Mouse (Mus musculus) layer of hippocampus, adult 9-10 months (tissue): ENCODE measurements around the gene R3hdm2.

Experiments used
- DNase-seq: peaks from one replicate; pipeline ENCODE4 v3.0.0; 2022; ENCODE audit warnings: low spot score

R3hdm2 gene

DNA sequence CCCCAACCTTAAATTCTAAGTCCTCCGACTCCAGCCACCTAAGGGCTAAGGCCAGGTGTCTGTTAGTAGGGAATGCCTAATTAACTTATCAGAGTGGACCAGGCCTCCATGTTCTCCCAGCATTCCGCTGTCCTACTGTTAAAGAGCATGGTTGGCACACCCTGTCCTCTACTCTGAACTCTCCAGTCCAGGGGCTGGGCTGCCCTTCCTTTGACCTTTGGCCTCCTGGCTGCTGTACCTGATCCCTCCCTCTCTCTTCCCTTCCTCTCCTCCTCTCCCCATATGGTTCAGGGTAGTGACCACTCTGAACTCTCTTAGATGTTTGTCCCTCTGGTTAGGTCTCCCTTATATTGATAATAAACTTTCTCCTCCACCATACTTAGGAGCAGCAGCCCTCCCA lies 45.7 kb downstream of the R3hdm2 start:
- no peak for DNase-seq

GRCm38 (mm10) chr10:127426670-127427069 lies 46.5 kb downstream of the R3hdm2 start:
- no peak for DNase-seq

DNA sequence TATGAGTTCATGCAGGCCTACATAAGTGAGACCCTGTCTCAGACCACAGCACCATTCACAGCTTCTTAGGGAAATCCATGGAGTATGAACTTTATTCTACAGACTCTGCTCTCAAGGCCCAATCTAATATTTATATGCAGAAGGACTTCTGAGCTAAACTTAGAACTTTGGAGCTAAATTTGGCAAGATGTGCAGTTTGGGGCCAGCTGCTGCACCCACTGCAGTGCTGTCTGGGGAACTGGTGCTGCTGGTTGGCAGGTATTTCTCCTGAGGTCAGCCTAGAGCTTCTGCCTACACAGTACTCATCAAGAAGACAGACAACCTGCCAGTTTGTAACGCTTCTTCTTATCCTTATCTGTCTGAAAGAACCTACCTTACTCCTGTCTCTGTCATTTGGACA lies 47.0 kb downstream of the R3hdm2 start:
- no peak for DNase-seq

DNA sequence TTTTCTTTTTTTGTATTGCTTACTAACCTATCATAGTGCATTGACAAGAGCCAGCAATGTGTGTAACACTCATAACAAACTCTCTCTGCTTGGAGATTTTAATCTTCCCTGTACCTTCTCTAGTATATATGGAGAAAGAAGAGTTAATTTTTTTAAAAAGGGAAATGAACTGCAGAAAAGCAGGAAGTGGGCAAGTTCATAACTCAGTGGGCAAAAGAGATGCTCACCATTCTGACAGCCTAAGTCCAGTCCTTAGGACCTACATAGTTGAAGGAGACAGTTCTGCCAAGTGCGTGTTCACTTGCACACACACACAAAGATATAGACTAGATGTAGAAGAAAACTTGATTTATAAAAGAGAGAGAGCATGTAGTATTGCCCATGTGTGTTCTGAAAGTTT lies 47.9 kb downstream of the R3hdm2 start:
- no peak for DNase-seq

DNA sequence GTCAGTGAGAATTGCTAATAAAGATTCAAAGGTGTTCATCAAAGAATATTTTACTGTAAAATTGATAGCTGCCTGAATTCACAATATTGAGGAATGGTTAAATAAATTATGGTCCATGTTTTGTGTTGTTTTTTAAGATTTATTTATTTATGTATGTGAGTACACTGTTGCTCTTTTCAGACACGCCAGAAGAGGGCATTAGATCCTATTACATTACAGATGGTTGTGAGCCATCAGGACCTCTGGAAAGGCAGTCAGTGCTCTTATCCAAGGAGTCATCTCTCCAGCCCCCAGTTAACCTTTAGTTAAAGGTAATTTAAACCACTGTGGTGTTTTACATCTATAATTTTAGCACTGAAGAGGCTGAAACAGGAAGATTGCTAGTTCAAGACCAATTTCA lies 49.4 kb downstream of the R3hdm2 start:
- DNase-seq, result no peak

DNA sequence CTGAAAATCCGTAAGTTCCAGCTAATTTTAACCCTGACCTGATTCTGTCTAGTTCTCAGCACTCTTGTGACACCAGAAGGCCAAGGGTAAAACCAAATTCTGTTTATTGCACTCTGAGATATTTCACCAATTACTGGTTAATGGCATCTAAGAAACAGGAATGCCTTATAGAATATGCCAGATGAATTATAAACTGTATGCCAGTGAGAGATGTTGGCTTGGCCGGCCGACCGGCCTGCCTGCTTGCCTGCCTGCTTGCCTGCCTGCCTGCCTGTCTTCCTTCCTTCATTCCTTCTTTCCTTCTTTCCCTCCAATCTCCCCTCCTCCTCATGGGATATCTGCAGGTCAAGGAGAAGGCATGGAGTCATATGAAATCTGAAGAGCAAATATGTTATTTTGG lies 52.3 kb downstream of the R3hdm2 start:
- no peak for DNase-seq

DNA sequence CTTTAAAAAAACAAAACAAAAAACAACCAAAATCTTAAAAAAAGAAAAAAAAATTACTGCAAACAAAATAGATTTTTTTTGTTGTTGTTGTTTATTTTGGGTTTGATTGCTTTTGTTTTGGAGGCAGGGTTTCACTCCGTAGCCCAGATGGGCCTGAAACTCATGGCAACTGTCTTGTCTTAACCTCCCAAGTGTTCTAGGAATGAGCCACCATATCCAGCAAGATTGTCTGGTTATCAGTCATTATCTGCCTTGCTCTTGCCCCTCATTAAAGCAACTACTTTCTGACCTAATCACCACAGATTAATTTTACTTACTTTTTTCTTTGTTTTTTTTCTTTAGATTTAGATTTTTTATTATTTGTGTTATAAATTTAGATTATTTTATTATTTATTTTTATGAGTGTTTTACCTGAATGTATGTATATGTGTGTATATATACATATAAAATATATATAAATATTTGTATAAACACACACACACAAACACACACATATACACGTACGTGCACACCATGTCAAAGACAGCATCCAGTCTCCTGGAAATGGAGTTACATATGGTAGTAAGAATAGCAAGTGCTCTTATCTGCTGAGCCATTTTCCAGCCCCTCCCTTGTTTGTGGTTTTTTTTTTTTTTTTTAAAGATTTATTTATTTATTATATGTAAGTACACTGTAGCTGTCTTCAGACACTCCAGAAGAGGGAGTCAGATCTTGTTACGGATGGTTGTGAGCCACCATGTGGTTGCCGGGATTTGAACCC lies 57.4 kb downstream of the R3hdm2 start:
- no peak for DNase-seq

- DNase-seq, result no peak
These were observed 73.6 kb downstream of the R3hdm2 start for GRCm38 (mm10) chr10:127453701-127454100.

DNA sequence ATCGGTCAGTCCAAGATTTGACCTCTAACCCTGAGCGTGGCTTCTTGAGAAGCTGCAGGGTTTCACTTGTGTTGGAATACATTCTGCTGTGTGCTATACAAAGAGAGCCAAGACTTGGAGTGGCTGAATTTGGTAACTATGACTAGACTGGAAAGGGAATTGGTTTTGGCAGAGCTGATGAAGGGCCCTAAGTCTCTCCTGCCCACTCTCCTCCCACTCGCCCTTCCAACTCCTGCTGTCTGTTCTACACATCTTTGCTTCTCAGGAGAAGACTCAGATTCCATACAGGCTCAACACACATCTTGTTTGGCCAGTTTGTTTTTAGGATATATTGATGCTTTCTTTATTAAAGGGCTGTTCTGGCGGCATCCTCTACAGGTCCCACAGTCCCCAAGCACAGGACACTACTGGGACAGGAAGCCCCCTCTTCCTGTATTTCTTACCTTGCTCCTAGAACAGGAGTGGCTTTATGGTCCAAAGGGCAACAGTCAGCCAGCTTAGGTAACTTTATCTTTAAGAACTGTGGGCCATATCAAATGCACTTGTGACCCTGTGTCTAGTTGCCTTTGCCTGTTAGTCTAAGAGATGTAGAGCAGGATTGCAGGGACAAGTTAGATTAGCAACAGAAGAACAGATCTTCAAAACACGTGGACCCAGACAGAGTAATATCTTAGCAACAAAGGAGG lies 82.4 kb downstream of the R3hdm2 start:
- DNase-seq, result no peak

- DNase-seq, result no peak
These were observed 91.3 kb downstream of the R3hdm2 start for GRCm38 (mm10) chr10:127471281-127471988.

GRCm38 (mm10) chr10:127472722-127473121 lies 92.6 kb downstream of the R3hdm2 start:
- DNase-seq, result no peak

DNA sequence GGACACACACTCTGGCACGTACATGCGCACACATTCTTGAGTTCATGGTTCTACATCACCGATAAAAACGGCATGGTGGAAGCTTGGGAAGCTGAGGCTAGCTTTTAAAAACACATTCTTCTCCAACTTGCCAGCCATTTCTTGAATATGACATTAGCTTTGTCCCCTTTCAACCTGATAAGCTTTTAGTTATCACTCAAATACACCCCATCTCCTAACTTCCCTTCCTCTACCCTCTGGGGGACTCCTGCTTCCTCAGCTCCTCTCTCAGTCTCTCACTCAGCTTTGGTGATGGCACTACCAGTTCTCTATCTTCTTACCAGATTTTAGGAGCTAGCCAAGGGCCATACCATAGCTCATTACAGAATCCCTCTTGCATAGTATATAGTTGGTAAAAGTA lies 95.0 kb downstream of the R3hdm2 start:
- no peak for DNase-seq

DNA sequence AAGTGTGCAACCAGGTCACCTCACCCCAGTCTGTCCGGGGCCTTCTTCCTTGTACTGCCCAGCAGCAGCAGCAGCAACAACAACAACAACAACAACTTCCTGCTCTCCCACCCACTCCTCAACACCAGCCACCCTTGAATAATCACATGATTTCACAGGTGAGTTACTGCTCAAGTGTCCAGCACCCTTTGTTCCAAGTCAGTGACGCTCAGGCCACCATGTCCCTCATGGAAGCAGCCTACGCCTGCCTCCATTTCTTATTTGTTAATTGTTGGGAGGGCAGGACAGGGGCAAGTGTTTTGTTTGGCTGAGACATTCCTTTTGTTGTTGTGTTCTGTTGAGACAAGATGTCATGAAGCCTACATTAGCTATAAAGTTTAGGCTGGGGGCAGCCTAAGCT lies 96.4 kb downstream of the R3hdm2 start:
- DNase-seq, result no peak

- no peak for DNase-seq
These were observed 97.2 kb downstream of the R3hdm2 start for GRCm38 (mm10) chr10:127477301-127477700.

GRCm38 (mm10) chr10:127479131-127479530 lies 99.0 kb downstream of the R3hdm2 start:
- DNase-seq, result peak; percentile 32

DNA sequence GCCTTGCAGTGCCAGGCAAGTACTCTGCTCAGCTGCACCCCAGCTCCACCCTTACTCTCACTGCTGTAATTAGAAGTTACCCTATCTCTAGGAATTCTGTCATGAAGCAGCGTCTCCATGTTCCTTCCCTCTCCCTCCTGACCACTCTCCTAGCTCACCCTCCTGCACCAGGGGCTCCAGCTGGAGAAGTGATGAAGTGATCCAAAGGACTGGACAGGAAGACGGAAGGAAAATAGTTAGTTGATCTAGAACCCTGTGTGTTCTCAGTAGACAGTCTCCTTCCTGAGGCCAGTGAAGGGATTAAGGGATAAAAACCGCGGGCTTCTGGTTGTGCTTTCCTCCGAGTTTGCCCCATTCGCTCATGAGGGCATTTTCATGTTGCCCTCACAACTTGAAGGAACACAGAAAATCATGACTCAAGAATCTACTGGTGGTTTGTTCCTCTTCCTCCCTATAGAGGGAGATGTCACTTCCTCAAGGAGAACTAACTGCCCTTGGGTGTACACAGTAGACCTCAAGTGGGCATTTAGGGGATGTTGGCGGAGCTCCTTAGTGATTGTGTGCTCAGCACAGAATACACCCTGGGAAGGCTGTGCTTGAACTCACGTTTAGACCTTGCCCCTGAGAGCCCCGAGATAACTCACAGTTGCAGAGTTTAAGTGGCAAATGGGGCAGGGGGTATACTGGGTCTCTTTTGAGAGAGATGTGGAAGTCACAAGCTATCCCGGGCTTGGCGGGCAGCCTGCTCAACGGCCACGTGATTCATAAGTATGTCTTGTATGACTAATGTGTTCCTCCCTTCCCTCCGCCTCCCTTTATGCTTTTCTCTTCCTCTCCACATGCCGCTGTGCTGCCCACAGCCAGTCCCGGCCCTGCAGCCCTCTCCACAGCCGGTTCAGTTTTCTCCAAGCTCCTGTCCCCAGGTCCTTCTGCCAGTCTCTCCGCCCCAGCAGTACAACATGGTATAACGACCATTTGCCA lies 101.0 kb downstream of the R3hdm2 start:
- peak; percentile 25 for DNase-seq

- DNase-seq, result no peak
These were observed 105.1 kb downstream of the R3hdm2 start for GRCm38 (mm10) chr10:127485235-127485634.

DNA sequence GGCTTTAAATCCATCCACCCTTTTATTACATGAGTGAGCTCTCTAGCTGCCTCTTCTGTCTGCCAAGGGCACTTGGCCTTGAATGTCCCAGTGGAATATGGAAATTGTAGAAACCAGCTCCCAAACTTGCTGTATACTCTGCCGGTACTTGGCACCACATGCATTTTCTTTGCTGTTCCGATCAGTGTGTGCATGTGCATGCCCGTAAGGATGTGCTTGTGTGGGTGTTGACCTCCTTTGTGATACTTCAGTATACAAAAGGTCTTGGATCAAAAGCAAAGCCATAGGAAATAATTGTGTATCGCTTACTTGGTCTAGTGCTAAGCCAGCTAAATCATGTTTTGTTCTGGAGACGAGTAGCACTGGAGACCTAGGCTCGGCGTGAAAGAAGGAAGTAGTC lies 108.7 kb downstream of the R3hdm2 start:
- DNase-seq, result no peak

DNA sequence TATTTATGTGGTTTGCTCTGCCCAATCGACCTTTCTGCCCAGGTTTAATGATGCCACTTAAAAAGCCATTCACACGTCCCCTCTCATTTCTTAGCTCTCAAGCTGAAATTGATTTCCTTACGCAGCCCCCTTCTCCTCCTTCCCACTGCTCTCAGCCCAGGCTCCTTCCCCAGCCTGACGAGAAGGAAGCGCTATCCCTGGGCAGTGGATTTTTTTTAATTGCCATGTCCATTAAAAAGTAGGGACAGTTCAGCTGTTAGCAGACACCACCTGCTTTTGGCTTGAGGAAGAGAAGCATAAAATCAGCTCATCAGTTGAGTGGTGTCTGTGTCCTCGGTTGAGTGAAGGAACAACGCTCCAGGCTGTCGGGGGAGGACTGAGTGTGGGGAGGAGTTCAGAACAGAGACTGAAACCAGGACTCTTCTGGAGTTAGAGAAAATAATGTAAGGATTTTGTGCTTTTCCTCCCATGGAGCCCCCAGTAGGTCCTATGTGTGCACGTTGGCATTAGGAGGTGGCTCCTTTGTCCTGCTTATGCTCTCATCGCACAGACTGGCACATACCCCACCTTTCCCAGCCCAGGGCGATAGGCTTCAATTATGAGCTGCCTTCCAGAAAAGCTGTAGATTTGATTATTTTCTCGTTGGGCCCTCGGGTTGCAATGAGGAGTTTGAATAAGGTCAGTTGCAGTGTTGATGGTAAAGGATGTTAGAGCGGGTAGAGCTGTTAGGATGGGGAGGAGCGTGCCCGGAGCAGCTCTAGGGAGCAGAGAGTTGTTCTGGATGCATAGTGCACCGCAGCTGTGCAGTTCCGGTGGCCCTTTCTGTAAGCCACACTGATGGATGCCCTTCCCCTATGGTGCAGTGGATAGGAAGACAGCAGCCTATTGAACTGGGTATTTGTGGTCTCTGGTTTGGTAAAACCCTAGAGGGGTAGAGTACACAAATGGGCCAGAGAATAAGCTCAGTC lies 110.3 kb downstream of the R3hdm2 start:
- no peak for DNase-seq

- no peak for DNase-seq
These were observed 111.0 kb downstream of the R3hdm2 start for GRCm38 (mm10) chr10:127491128-127491512.

DNA sequence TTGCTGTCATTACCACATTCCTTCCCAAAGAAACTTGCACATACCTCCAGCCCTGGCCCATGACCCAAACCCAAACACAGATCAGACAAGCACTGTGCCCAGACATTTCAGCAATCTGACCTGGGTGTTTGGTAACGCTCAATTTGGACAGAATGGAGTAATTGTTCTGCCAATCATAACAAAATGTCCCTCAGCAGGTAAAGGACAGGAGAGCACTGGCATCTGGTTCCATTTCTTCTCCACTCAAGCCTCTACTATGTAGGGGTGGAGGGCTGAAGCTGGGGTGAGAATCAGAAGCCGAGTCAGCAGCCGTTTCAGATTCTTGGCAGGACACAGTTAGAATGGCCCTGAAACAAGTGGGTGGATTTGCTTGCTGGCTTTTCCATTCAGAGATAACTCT lies 112.0 kb downstream of the R3hdm2 start:
- DNase-seq, result no peak
